Mouse (Mus musculus) embryo, embryonic 9.5 days (tissue): Measurements from ENCODE around the gene Noto.

Experiments
- DNase-seq: peaks from one replicate; pipeline ENCODE4 v3.0.0-alpha.2; 2017; ENCODE audit errors: extremely low spot score

Noto gene

DNA sequence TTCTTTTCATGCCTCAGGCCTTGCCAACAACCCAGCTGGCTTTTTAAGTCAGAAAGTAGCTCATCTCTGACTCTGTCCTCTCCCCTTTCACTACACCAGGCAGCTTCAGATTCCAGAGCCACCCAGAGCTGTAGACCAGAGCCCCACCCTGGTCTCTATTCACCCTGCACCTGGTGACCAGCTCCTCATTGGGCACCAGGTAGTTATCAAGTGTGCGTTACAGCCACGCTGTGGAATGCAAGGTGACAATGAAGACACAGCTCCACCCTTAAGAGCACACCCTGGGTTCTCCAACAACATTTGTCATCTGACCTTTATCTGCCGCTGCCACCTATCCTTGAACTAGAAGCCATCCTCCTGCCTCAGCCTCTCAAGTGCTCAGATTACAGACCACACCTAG, 51.9 kb downstream of the Noto start:
- DNase-seq, result no peak

DNA sequence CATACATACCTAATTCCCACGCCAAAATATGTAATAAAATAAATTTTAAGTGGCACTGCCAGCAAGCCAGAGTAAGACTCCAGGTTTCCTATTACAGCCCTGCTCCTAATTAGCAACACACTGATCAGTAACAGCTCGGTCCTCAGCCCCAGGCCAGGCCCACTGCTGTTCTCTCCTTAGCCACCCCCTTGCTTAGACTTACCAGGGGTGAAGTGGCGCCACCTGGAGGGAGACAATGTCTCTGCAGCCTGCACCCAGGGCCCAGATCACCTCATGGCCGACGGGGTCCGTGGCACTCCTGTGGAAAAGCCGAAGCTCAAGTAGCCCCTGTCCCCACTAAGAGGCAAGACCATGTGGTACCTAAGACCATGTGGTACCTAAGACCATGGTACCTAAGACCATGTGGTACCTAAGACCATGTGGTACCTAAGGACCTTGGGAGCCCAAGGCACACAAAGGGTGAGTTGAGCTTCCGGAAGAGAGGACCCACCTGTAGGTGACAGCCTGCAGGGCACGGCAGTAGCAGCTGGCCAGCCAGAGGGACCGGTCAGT, 53.8 kb downstream of the Noto start:
- peak; percentile 39 for DNase-seq

DNA sequence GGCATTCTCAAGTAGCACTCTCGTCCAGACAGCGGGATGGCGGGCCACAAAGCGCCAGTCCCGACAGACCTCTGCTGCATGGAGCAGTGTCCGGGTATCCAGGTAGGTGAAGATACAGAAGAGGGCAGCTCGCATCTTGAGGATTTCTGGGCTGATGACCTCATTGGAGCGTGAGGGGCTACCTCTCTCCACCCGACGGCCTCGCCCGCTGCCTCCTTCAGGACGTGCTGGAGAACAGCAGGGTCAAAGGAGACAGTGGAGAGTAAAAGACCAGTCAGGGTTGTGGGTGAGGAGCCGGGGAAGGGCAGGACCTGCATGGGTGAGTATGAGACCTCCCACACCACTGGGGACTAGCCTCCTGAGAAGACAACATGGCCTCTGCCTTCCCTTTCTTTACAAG, 54.7 kb downstream of the Noto start:
- DNase-seq, result no peak
